Comparison of ENCODE assay signal across 8 mouse cellular contexts in genomic region chr8:111093865-111094718, GRCm38 (mm10). TPM values are rescaled to one million over a fixed set of nuclear protein-coding genes. Genes with fewer than 3 reads are reported as not detected.
A peak's percentile ranks its signal among the peaks of the same experiment; 100 is the strongest.
DNase-seq lines count a peak whose midpoint lies in the region; ATAC-seq and TF ChIP-seq lines count a peak whose summit lies in the region.

Gene Pdpr (plus strand): TSS chr8:111094630.

- peak; percentile 88 for ATAC-seq in embryonic facial prominence, embryonic 13.5 days (ENCODE audit: insufficient number of reproducible peaks, insufficient read depth, low FRiP score, low TSS enrichment, low read depth)
- peak; percentile 93; the same call in 1 of the 2 replicates for ATAC-seq in limb, embryonic 13.5 days (ENCODE audit: low FRiP score, low read depth)
- ATAC-seq in midbrain, embryonic 16.5 days: peak; percentile 94

- peak within 1 kb of the TSS; percentile 82 for H3K4me2 ChIP-seq in embryonic facial prominence, embryonic 13.5 days
- peak within 1 kb of the TSS; percentile 83 for H3K4me2 ChIP-seq in limb, embryonic 13.5 days (replicated peaks)
- H3K4me2 ChIP-seq in midbrain, embryonic 16.5 days (ENCODE audit: low read length): peak within 1 kb of the TSS; percentile 74

- peak; percentile 87 for DNase-seq in 3134 (ENCODE audit: extremely low read depth, insufficient read length, low spot score)
- DNase-seq in adrenal gland, postnatal 36 days: peak; percentile 95 to 98
- DNase-seq in heart, adult 2 months: peak; percentile 95 to 96
- DNase-seq in kidney, adult 8-10 months: peak; percentile 90 to 93
- DNase-seq in spleen, postnatal 10 days (ENCODE audit: low spot score in 2 of 2): peak; percentile 86 to 95

- intact Hi-C loops in heart, adult 2 months (cut with DNase I): loop anchor here (2.0 kb wide), 1 partner anchor 37 kb away; the partner anchor contains the start of gene Exosc6

- H3K27me3 ChIP-seq in embryonic facial prominence, embryonic 13.5 days: no peaks in the 10 kb centered on the region
- H3K27me3 ChIP-seq in heart, adult 2 months (ENCODE audit: control insufficient read depth, insufficient read depth, low read length): no peaks in the 10 kb centered on the region
- no peaks in the 10 kb centered on the region for H3K27me3 ChIP-seq in limb, embryonic 13.5 days
- H3K27me3 ChIP-seq in midbrain, embryonic 16.5 days (ENCODE audit: control insufficient read depth, insufficient read depth, low read depth, low read length): no peaks in the 10 kb centered on the region

- peaks cover 6% of the 10 kb centered on the region for H3K4me1 ChIP-seq in embryonic facial prominence, embryonic 13.5 days
- peaks cover 5% of the 10 kb centered on the region for H3K4me1 ChIP-seq in heart, adult 2 months (ENCODE audit: control insufficient read depth, insufficient read depth, low read length)
- peaks cover 7% of the 10 kb centered on the region for H3K4me1 ChIP-seq in limb, embryonic 13.5 days
- H3K4me1 ChIP-seq in midbrain, embryonic 16.5 days (ENCODE audit: control insufficient read depth, insufficient read depth, low read length): peaks cover 14% of the 10 kb centered on the region

- no peak within 1 kb of the TSS for H3K27ac ChIP-seq in embryonic facial prominence, embryonic 13.5 days
- H3K27ac ChIP-seq in heart, adult 2 months: peak within 1 kb of the TSS; percentile 97
- no peak within 1 kb of the TSS; the same call in 1 of the 2 replicates for H3K27ac ChIP-seq in limb, embryonic 13.5 days
- H3K27ac ChIP-seq in midbrain, embryonic 16.5 days (ENCODE audit: low read length): peak within 1 kb of the TSS; percentile 80

- H3K79me2 ChIP-seq in heart, adult 2 months (replicated peaks; ENCODE audit: control insufficient read depth, insufficient read depth, low read length): no peaks in the 10 kb centered on the region; the same call in none of the 2 replicates

- 10% methylated on average over 38 of the region's 72 CpGs for WGBS in embryonic facial prominence, embryonic 13.5 days
- 6% methylated on average over 66 of the region's 72 CpGs for whole genome bisulfite sequencing in heart, adult 2 months
- WGBS in limb, embryonic 13.5 days: 7% methylated on average over 51 of the region's 72 CpGs
- 8% methylated on average over 44 of the region's 72 CpGs for WGBS in midbrain, embryonic 16.5 days

- TF ChIP-seq EP300 in heart, adult 2 months (IDR thresholded peaks at IDR 0.05; ENCODE audit: insufficient read depth, low read depth, low read length): no peak

- no peaks in the 10 kb centered on the region for H3K9me3 ChIP-seq in embryonic facial prominence, embryonic 13.5 days
- no peaks in the 10 kb centered on the region for H3K9me3 ChIP-seq in limb, embryonic 13.5 days
- no peaks in the 10 kb centered on the region for H3K9me3 ChIP-seq in midbrain, embryonic 16.5 days (replicated peaks; ENCODE audit: control insufficient read depth, low read length, poor library complexity, severe bottlenecking)

- H3K36me3 ChIP-seq in embryonic facial prominence, embryonic 13.5 days: no peaks in the 10 kb centered on the region
- H3K36me3 ChIP-seq in heart, adult 2 months (ENCODE audit: control insufficient read depth, insufficient read depth, low read length): peaks cover 5% of the 10 kb centered on the region; the same call in 1 of the 2 replicates
- no peaks in the 10 kb centered on the region for H3K36me3 ChIP-seq in limb, embryonic 13.5 days
- H3K36me3 ChIP-seq in midbrain, embryonic 16.5 days (ENCODE audit: control insufficient read depth, insufficient read depth, low read length): no peaks in the 10 kb centered on the region

- TF ChIP-seq POLR2A in heart, adult 2 months (IDR thresholded peaks at IDR 0.05; ENCODE audit: insufficient read depth, low read depth, low read length): peak; percentile 75

- H3K9ac ChIP-seq in embryonic facial prominence, embryonic 13.5 days: peak within 1 kb of the TSS; percentile 75
- peak within 1 kb of the TSS; percentile 91 for H3K9ac ChIP-seq in heart, adult 2 months (ENCODE audit: low read depth, low read length)
- H3K9ac ChIP-seq in limb, embryonic 13.5 days: peak within 1 kb of the TSS; percentile 76
- peak within 1 kb of the TSS; percentile 72 for H3K9ac ChIP-seq in midbrain, embryonic 16.5 days (ENCODE audit: low read depth, low read length)

- peak within 1 kb of the TSS; percentile 63 for H3K4me3 ChIP-seq in embryonic facial prominence, embryonic 13.5 days
- H3K4me3 ChIP-seq in heart, adult 2 months: peak within 1 kb of the TSS; percentile 92
- peak within 1 kb of the TSS; percentile 63 for H3K4me3 ChIP-seq in limb, embryonic 13.5 days
- peak within 1 kb of the TSS; percentile 61 for H3K4me3 ChIP-seq in midbrain, embryonic 16.5 days (ENCODE audit: low read depth, low read length)

- no peak for TF ChIP-seq CTCF in heart, adult 2 months (IDR thresholded peaks at IDR 0.05)

RNA-seq across cellular contexts. Expression of gene Pdpr, which starts in this region (rescaled TPM):
- total RNA-seq in adrenal gland, postnatal 36 days (2021): 10 to 100 TPM; 38.3 to 44.7 TPM
- polyA plus RNA-seq in embryonic facial prominence, embryonic 13.5 days (2015; fragmentation: Nextera tagmentation; extraction: Ambion mirVana): 11.0 and 11.5 TPM in 2 replicates
- 100 to 1,000 TPM in 1 of 2 experiments, 10 to 100 TPM in 1; 88.3 to 114 TPM for total RNA-seq in heart, adult 2 months (2021)
- 28.5 and 55.3 TPM in 2 replicates for polyA plus RNA-seq in heart, adult 2 months (2012; rRNA removed)
- polyA plus RNA-seq in limb, embryonic 13.5 days (2015; fragmentation: Nextera tagmentation; extraction: Ambion mirVana): 11.4 and 12.8 TPM in 2 replicates
- polyA plus RNA-seq in midbrain, embryonic 16.5 days (2015; fragmentation: Nextera tagmentation; extraction: Ambion mirVana): 7.9 and 10.1 TPM in 2 replicates

Comparison
In these comparisons a context has a peak if more than half of its experiments do, and no peak if none do; other contexts are left out.
1. H3K27ac ChIP-seq: peak in heart, adult 2 months (single experiment) and midbrain, embryonic 16.5 days (single experiment); none in embryonic facial prominence, embryonic 13.5 days (single experiment) and limb, embryonic 13.5 days (single experiment).
2. Peak in every context shown above with its lines, with median percentiles within 50 percentile points of each other: DNase-seq, ATAC-seq, H3K4me2 ChIP-seq, H3K4me3 ChIP-seq and H3K9ac ChIP-seq.